Mouse (Mus musculus) ES-E14 (cell line): ENCODE results near the gene Tmem214. TPM values are rescaled to one million over a fixed set of nuclear protein-coding genes. Genes with fewer than 3 reads are reported as not detected.

Experiments
- DNase-seq: peaks from one replicate; pipeline ENCODE4 v3.0.0-alpha.2; 2013; ENCODE audit warnings: low read depth, low spot score
- H3K27ac ChIP-seq: 2 replicates; pipeline ENCODE4 v1.5.1; 2012; ENCODE audit warnings: low read depth, mild to moderate bottlenecking, low read length, moderate library complexity, mixed read lengths; ENCODE audit not compliant: poor library complexity, insufficient read depth, severe bottlenecking
- H3K36me3 ChIP-seq: 2 replicates; pipeline ENCODE4 v1.6.1; 2012; ENCODE audit warnings: mild to moderate bottlenecking, low read length, moderate library complexity, mixed read lengths; ENCODE audit not compliant: control insufficient read depth, poor library complexity, insufficient read depth, severe bottlenecking
- H3K4me1 ChIP-seq, 2 experiments: fragments of 150-350 bp in 1 of 2; sonication (generic) in 1 of 2; 2 replicates each; pipeline ENCODE4 v1.6.1; 2012; ENCODE audit warnings: low read length in 2 of 2, mild to moderate bottlenecking in 1 of 2, mixed read lengths in 1 of 2; ENCODE audit not compliant: control insufficient read depth in 2 of 2, insufficient read depth in 2 of 2, poor library complexity in 1 of 2
- H3K4me3 ChIP-seq, 2 experiments: fragments of 150-350 bp in 1 of 2; sonication (generic) in 1 of 2; 2 replicates each; pipeline ENCODE4 v1.5.1; 2012; ENCODE audit warnings: low read length in 2 of 2, low read depth in 1 of 2, mild to moderate bottlenecking in 1 of 2, mixed read lengths in 1 of 2; ENCODE audit not compliant: insufficient read depth in 1 of 2, poor library complexity in 1 of 2, severe bottlenecking in 1 of 2
- H3K9ac ChIP-seq: 2 replicates; pipeline ENCODE4 v1.6.1; 2012; ENCODE audit warnings: low read depth, mild to moderate bottlenecking, low read length, mixed read lengths; ENCODE audit not compliant: poor library complexity, insufficient read depth, severe bottlenecking
- H3K9me3 ChIP-seq: fragments of 150-350 bp; sonication (generic); 2 replicates; pipeline ENCODE4 v1.6.1; 2012; ENCODE audit warnings: low read depth, mild to moderate bottlenecking, low read length; ENCODE audit not compliant: control insufficient read depth, insufficient read depth
- CHD2 ChIP-seq: IDR thresholded peaks from 2 replicates; pipeline ENCODE4 v1.6.1; 2014; ENCODE audit warnings: mild to moderate bottlenecking, low read depth, low read length, inconsistent platforms
- HCFC1 ChIP-seq: IDR thresholded peaks from 2 replicates; pipeline ENCODE4 v1.6.1; 2012; ENCODE audit warnings: low read length, inconsistent platforms, borderline replicate concordance; ENCODE audit not compliant: insufficient read depth
- MAFK ChIP-seq: IDR thresholded peaks from 2 replicates; pipeline ENCODE4 v1.6.1; 2014; ENCODE audit warnings: mild to moderate bottlenecking, low read depth, low read length, inconsistent platforms; ENCODE audit not compliant: insufficient read depth
- ZC3H11A ChIP-seq: IDR thresholded peaks from 2 replicates; pipeline ENCODE4 v1.6.1; 2012; ENCODE audit warnings: low read depth, mild to moderate bottlenecking, inconsistent platforms, low read length, borderline replicate concordance
- ZNF384 ChIP-seq: IDR thresholded peaks from 2 replicates; pipeline ENCODE4 v1.6.1; 2012; ENCODE audit warnings: low read depth, low read length, inconsistent platforms
- in situ Hi-C, 2 experiments: fragments of 600-800 bp; cut with MboI; formaldehyde crosslinking; loops; one replicate each; pipeline ENCODE4 v1.15.1; 2025; ENCODE audit warnings: low sequenced_read_pairs in 2 of 2, inconsistent platforms in 1 of 2; ENCODE audit not compliant: unreplicated experiment in 2 of 2
- total RNA-seq: library from RNA; depleted of rRNA; stranded (reverse); fragments of 300-350 nt; gene quantifications from 2 replicates; pipeline ENCODE4 v1.2.3, GENCODE M21; 2012

Gene Tmem214
- total RNA-seq, 1 experiment, result 66.9 TPM

DNA sequence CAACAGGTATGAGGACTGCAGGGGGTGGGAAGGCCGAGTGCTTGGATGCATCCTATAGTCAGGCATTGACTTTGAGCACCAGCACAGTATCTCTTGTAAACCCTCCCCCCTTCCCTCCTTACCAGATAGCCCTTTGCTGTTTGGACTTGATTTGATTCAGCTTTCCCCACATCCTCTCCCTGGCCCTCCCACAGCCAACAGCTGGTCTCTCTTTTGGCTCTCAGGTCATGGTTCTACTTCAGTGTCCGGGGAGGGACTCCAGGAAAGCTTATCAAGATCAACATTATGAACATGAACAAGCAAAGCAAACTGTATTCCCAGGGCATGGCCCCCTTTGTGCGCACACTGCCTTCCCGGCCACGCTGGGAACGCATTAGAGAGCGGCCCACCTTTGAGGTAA is 22.6 kb downstream of the Tmem214 start:
- peaks cover 32% of the 10 kb centered on the region for H3K36me3 ChIP-seq
- H3K27ac ChIP-seq, result no peak overlapping the region
- no peak for TF ChIP-seq HCFC1
- no peak for TF ChIP-seq ZC3H11A
- no peak for TF ChIP-seq CHD2
- no peak for TF ChIP-seq MAFK
- no peak for TF ChIP-seq ZNF384
- DNase-seq, result no peak
- H3K9me3 ChIP-seq, result no peaks in the 10 kb centered on the region
- no peak overlapping the region for H3K4me3 ChIP-seq
- peak overlapping the region; percentile 30 for H3K9ac ChIP-seq
- H3K4me1 ChIP-seq, result peaks cover 2 to 5% of the 10 kb centered on the region in 2 experiments; a peak in 2 of 4 replicates
- in situ Hi-C loops, result no loop called here

DNA sequence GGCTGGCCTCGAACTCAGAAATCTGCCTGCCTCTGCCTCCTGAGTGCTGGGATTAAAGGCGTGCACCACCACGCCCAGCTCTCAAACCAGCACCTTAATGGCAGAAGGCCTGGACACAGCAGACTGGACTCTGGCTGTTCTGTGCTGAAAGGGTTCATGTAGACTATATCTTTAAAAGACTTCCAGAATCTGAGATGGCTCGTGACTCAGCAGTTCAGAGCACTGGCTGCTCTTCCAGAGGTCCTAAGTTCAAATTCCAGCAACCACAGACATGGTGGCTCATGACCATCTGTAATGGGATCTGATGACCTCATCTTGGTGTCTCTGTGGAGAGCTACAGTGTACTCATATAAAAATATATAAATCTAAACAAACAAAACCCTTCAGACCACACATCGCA is 34.0 kb downstream of the Tmem214 start:
- H3K9ac ChIP-seq, result no peak overlapping the region
- TF ChIP-seq ZNF384 (no peak), CHD2 (no peak), ZC3H11A (no peak), HCFC1 (no peak), MAFK (no peak)
- no peak overlapping the region for H3K27ac ChIP-seq
- H3K4me1 ChIP-seq, result peaks cover 4 to 8% of the 10 kb centered on the region in 2 experiments
- H3K36me3 ChIP-seq, result peaks cover 19% of the 10 kb centered on the region
- H3K4me3 ChIP-seq, result no peak overlapping the region
- no peaks in the 10 kb centered on the region for H3K9me3 ChIP-seq
- no peak for DNase-seq
- in situ Hi-C loops, result no loop called here

DNA sequence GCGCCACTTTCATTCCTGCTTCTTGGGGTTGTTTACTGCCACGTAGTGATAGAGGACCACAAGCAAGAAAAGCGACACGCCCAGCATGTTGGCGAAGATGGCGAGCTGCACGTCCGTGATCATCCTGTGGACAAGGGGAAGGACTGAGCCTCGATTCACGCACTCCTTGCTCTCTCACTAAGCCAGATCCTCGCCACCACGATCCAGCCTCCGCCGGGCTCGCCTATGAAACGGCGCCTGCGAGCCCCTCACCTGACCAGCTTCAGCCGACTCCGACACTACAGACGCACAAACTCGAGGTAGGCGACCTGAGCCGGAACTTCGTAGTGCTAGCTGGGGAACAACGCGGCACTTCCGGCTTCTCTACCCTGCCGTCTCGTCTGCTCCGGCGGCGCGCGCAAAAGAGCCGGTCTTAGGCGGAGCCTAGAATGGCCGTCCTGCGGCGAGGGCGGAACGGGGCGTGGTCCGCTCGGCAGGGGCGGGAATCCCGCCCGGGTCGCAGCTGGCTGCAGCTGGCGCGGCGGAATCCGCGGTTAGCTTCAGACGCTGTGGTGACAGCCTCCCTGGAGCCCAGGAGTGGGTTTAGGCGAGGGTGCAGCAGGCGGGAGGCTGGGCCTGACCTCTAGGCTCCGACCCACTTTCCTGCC is 39.7 kb downstream of the Tmem214 start, which contains the start of gene Ost4:
TSS of gene Ost4 (minus strand) at position 376 of the 647 bp plus-strand sequence.
- DNase-seq, result peak; percentile 93
- Histone ChIP-seq H3K4me3 (peak within 1 kb of the TSS; percentile 71 to 87), H3K36me3 (peaks cover 17% of the 10 kb centered on the region), H3K9ac (peak within 1 kb of the TSS; percentile 94), H3K27ac (peak within 1 kb of the TSS; percentile 42), H3K4me1 (peaks cover 4 to 11% of the 10 kb centered on the region in 2 experiments; a peak in 3 of 4 replicates), H3K9me3 (no peaks in the 10 kb centered on the region)
- TF ChIP-seq HCFC1 (peak; percentile 78; the same call in 1 of the 2 replicates), ZNF384 (no peak)
- in situ Hi-C loops, result no loop called here

DNA sequence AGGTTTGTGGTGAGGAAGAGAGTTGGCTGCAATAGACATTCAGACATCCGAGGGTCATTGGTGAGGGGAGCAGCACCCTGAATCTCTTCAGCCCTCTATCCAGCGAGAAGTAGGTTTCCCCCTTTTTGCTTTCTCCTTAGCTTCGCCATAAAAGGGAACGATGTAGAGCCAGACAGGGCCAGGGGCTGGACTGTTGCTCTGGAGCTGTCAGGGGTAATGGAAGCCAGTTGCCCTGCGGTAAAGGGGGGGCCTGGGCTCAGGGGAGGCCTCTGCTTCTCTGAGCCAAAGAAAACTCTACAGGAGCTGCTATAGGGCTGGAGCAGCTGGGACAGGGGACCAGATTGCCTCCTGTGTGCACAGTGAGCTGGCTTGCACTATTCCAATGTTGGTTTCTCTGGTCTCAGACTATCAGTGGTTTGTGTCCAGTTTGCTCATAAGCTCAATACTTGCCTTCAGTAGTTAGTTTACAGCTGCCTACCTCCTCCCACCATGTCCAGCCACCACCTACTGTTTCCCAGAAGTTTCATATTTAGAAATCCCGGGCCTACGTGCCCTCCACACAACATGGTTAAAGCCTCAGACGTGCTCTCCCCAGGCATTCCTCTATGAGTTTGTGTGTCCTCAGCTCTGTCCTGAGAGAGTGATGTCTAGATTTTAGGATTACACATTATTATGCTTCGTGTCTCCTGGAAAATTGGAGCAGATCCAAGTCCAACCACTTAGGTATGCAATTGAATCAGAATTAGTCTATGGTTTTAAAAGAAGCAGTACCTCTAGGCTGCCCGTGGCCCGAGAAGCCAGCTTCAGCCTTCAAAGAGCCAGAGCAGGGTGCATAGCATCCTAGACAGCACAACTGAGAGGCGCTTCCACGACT is 40.9 kb downstream of the Tmem214 start:
- Histone ChIP-seq H3K9me3 (no peaks in the 10 kb centered on the region), H3K9ac (peak overlapping the region; percentile 61; the same call in 1 of the 2 replicates), H3K4me3 (peak overlapping the region; percentile 62 to 71; a peak in 3 of 4 replicates), H3K27ac (no peak overlapping the region), H3K4me1 (peaks cover 7 to 18% of the 10 kb centered on the region in 2 experiments; a peak in 3 of 4 replicates), H3K36me3 (peaks cover 17% of the 10 kb centered on the region)
- in situ Hi-C loops, result no loop called here
- TF ChIP-seq MAFK (no peak), ZC3H11A (no peak), CHD2 (no peak), HCFC1 (no peak), ZNF384 (no peak)
- DNase-seq, result no peak
